Mouse (Mus musculus) megakaryocyte-erythroid progenitor cell, adult 5-6 weeks (primary cell): ENCODE measurements around the gene Trim3. TPM values are rescaled to one million over a fixed set of nuclear protein-coding genes. Genes with fewer than 3 reads are reported as not detected.
A peak's percentile ranks its signal among the peaks of the same experiment; 100 is the strongest.

Experiments
- ATAC-seq: replicated peaks from 2 replicates; pipeline ENCODE4 v1.8.0; 2016; ENCODE audit warnings: mild to moderate bottlenecking, inconsistent platforms; ENCODE audit not compliant: severe bottlenecking, poor library complexity, low FRiP score, low TSS enrichment
- total RNA-seq, 2 experiments: library from RNA; stranded (forward) in 1 of 2; stranded (reverse) in 1 of 2; fragments of 200-1000, 215-1000 nt in 1 of 2; fragments of >200 nt in 1 of 2; fragmentation: Nextera tagmentation in 1 of 2; gene quantifications; 2 replicates each; pipeline ENCODE4 v1.2.3; 2014 to 2017

Trim3 gene
- total RNA-seq, 2 experiments from 2014 or later, result 3.5 to 12.0 TPM

DNA sequence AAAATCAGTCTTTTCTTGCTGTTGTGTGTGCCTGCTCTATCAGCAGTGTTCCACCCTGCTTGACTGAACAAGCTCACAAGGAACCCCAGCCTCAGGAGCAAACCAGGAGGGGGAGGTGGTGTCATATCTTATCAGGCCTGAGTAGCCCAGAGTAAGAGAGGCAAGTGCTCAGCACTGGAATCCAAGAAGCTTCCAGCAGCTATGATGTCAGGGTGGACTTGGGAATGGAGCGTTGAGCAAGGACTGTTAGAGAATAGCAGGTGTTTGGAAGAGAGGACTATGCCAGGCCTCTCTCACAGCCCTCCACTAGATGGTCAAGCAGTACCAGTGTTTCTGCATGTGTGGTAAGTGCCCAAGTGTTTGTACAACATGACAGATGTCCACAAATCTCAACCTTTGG, 17.7 kb downstream of the Trim3 start:
- ATAC-seq, result 0 out of 2 replicates have a peak, but pooled peaks have one; percentile 38

DNA sequence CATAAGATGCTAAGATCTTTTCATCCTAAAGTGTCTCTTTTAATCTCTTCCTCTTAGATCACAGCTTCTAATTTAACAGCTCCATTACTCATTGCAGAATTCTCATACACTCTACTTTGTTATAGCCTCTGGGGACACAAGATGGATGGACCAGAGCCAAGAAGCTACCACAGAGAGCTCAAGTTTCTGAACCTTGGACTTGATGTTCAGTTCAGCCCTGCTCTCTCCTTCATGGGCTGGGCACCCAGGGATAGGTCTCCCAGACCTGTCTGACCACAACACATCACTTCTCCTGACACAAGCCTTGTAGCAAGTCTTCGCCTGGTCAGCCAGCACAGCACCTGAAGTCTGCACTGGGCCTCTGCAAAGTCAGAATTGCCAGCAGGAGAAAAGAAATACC, 19.0 kb downstream of the Trim3 start:
- no peak for ATAC-seq

GRCm38 (mm10) chr7:105611767-105612166, 21.6 kb downstream of the Trim3 start:
- ATAC-seq, result no peak

GRCm38 (mm10) chr7:105608467-105608866, 24.9 kb downstream of the Trim3 start:
- ATAC-seq, result no peak

DNA sequence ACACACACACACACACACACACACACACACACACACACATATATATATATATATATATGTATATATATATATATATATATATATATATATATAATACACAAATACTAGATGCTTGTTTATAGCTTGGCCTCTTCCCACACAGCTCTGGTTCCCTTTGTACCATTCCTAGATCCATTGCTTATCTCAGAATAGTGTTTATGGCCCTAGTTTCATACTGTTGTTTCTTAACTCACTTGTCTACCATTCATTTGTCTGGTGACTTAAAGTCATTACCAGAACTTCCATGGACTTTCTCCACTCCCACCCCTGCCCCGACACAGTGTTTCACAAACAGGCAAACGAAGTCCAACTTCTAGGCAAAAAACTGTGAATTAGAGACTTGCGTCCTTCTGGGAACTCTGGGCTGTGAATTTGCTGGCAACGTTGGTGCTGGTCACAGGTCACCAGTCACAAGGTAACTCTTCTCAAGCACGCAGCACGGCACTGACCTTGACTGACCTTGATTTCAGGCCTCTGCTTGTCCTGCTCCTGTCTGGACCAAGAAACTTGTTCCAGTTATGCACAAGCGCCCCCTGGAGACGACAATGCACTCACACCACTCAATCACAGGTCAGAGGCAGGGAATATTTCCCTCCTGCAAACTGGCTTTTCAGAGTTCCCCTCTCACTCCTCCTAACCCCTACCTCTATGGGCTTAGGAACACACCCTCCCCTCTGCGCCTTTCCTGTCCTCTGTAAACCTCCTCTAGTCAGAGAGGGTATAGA, 30.3 kb downstream of the Trim3 start:
- peak; percentile 91 for ATAC-seq

DNA sequence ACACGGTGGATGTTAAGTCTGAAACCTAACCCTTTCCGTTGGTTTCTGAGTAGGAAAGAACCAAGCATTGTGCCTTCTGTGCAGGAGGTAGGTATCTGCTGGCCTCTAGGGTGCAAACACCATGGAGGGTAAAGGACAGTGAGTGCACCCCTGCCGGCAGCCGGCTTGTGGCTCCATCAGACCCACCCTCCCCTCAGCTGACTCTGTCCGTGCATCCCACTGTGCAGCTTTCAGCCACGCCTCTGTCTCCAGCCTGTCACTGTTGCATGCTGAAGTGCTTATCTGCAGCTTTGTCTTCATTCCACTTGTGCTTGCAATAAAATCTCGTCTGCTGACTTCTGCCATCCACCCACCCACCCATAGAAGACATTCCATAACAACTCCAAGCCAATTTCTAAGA, 43.3 kb downstream of the Trim3 start:
- ATAC-seq, result no peak

DNA sequence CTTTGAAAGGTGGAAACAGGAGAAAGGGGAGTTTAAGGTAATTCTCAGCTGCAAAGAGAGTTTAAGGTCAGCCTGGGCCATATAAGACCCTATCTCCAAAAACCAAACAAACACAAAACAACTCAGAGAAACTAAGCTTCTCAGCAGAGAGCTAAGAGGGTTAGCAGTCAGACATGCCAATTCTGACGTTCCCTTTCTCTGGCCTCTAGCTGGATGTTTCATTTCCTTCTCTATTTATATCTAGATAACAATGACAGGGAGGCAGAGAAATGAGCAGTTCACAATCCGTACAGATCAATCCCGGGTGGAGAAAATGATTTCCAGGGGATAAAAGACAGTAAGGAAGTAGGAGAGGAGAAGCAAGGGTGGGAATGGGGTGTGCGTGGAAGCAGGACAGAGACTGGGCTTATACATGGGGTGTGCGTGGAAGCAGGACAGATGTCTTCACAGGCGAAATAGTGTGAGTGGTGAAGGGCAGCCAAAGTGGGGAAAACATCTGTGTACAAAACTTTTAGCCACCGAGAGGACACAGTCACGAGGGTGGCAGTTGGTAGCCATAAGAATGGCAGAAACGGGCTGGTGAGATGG, 45.0 kb downstream of the Trim3 start:
- ATAC-seq, result no peak

DNA sequence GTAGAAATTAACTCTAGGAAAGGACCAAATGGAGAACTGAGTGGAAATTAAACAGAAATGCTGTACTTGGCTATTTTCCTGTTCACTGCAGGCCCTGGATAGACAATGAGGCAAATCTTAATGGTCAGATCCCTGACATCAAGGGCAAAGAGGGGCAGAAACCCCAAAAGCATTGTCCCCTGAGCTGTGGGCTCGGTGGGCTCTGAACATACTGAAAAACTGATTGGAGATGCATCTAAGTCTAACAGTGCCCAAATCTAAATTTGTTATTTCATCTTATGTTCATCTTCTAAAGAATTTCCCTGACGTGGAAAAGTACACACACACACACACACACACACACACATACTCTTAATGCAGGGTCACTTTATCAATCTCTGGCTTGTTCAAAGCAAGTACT, 51.4 kb downstream of the Trim3 start:
- no peak for ATAC-seq

DNA sequence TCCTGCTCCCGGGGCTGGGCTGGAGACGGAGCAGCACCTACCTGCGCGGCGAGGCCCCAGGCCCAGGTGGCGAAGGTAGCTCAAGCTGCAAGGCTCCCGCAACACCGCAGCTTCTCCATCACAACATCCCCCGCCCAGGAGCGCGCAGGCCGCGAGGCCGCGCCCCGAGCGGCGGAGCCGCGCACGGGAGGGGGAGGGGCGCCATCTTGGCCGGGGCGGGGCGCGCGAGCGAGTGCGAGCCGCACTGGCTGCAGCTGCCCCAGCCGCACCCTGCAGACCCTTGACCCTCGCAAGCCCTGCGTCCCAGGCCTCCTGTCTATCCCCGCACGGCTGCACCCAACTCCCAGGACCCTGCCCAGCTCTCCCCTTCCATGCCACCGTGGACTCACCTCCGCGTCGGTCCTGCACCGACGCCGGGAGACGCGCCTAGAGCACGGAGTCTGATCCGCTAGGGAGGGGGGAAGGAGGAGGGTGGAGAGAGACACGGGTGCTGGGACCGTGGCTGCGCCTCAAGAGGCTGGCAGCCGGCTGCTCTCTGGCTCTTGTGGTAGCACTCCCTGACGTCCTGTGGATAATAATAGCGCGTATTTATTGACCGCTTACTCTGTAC, 52.2 kb downstream of the Trim3 start, which contains the start of gene Apbb1:
TSS of gene Apbb1 (minus strand) at position 560 of the 610 bp plus-strand sequence.
- ATAC-seq, result peak; percentile 92

DNA sequence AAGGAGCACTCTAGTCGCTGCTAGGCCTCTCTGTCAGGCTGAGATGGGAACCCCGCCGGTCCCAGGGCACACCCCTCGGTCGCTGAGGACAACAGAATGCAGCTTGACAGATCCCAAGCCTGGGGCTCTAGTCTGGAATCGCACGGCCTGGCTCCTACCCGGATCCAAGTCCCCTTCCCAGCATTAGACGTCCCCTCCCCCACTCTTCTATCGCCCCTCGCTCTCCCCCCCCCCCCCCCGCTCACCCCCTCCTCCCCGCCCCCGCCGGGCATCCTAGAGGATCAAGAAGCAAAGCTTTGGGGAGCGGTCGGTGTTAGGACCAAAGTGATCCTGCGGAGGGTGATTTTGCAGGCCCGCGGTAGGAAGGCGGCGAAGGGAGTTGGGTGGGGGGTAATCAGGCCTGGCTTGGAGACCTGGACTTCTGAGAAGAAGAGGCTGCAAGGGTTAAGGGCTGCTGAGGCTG, 52.7 kb downstream of the Trim3 start:
- ATAC-seq, result peak; percentile 16

GRCm38 (mm10) chr7:105578481-105578880, 54.9 kb downstream of the Trim3 start:
- no peak for ATAC-seq

DNA sequence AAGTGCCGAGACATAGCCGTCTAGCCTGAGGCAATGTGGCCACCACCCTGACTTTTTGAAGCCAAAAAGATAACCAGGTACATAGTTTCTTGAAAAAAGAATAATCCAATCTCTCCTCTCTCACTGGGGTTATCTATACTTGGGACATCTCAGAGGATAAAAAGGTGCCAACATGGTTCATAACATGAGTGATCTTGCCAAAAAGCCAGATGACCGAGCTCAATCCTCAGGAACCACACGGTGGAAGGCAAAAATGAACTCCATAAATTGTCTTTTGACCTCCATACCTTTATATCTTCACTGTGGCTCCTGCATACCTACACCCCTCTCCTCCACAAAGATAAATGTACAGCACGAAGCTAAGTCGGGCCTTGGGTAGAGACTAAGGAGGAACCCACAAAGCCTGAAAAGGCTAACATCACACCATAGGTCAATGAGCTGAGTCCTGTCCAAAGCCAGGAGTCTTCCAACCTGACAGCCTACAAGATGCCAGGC, 55.9 kb downstream of the Trim3 start:
- no peak for ATAC-seq

- ATAC-seq, result no peak
These were observed 57.1 kb downstream of the Trim3 start for GRCm38 (mm10) chr7:105576166-105576748.

- no peak for ATAC-seq
These were observed 58.8 kb downstream of the Trim3 start for GRCm38 (mm10) chr7:105574537-105574936.

GRCm38 (mm10) chr7:105572949-105573348, 60.4 kb downstream of the Trim3 start:
- ATAC-seq, result no peak

- ATAC-seq, result no peak
These were observed 62.6 kb downstream of the Trim3 start for GRCm38 (mm10) chr7:105570756-105571155.

GRCm38 (mm10) chr7:105569512-105570496, 63.6 kb downstream of the Trim3 start:
- no peak for ATAC-seq

GRCm38 (mm10) chr7:105568988-105569471, 64.3 kb downstream of the Trim3 start:
- ATAC-seq, result no peak

DNA sequence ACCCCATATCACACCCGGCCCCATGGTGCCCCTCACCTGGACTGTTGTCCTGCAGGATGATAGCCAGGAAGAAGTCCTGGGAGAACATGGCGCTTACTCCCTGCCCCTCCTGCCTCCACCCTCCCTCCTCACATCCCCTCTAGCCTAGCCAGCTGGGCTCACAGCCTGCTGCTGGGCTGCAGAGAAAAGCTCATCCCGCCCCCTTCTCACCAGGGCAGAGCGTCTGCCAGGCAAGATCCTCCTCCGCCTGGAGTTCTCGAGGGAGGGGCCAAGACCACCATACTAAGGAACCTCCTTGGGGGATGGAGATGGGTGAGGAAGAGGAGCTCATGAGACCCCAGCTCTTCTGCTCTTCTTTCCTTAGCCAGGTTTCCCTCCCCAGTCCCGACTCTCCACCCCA, 64.8 kb downstream of the Trim3 start:
- no peak for ATAC-seq
